Mouse (Mus musculus) left cerebral cortex, adult 18-20 months (tissue): Measurements from ENCODE around the gene Rhof. TPM values are rescaled to one million over a fixed set of nuclear protein-coding genes. Genes with fewer than 3 reads are reported as not detected.

ENCODE experiments used
- DNase-seq, 2 experiments: peaks; one replicate each; pipeline ENCODE4 v3.0.0; 2021 to 2022; ENCODE audit warnings: low spot score in 2 of 2, mixed read lengths in 1 of 2
- total RNA-seq, 2 experiments: library from RNA; stranded (reverse); gene quantifications; 2 replicates each; pipeline ENCODE4 v1.2.3; 2021

Rhof gene
- total RNA-seq, 2 experiments from 2014 or later: 50.5 to 51.0 TPM

GRCm38 (mm10) chr5:123149451-123150400, 17.2 kb upstream of the Rhof start:
- peak; percentile 91 to 93 for DNase-seq

- DNase-seq: no peak
These were observed 15.7 kb upstream of the Rhof start for GRCm38 (mm10) chr5:123148073-123148722.

GRCm38 (mm10) chr5:123147569-123147968, 15.1 kb upstream of the Rhof start:
- DNase-seq: no peak

GRCm38 (mm10) chr5:123146357-123146756, 13.9 kb upstream of the Rhof start:
- no peak for DNase-seq

- no peak for DNase-seq
These were observed 12.5 kb upstream of the Rhof start for GRCm38 (mm10) chr5:123144746-123145590.

GRCm38 (mm10) chr5:123143971-123144745, 11.7 kb upstream of the Rhof start:
- DNase-seq: no peak

- DNase-seq: peak in 1 of 2 experiments; percentile 35
These were observed 10.9 kb upstream of the Rhof start for GRCm38 (mm10) chr5:123143251-123143970.

GRCm38 (mm10) chr5:123142161-123143157, 10.0 kb upstream of the Rhof start, which contains the start of gene Setd1b:
Gene Setd1b (plus strand): TSS chr5:123142193.
- DNase-seq: peak in 1 of 2 experiments; percentile 50

GRCm38 (mm10) chr5:123141555-123142160, 9.2 kb upstream of the Rhof start:
- DNase-seq: peak in 1 of 2 experiments; percentile 47

GRCm38 (mm10) chr5:123140694-123141554, 8.4 kb upstream of the Rhof start:
- peak; percentile 89 to 93 for DNase-seq

- peak in 1 of 2 experiments; percentile 35 for DNase-seq
These were observed 7.5 kb upstream of the Rhof start for GRCm38 (mm10) chr5:123139722-123140627.

- DNase-seq: peak; percentile 84 to 89
These were observed 6.6 kb upstream of the Rhof start for GRCm38 (mm10) chr5:123138953-123139721.

GRCm38 (mm10) chr5:123138230-123138911, 5.9 kb upstream of the Rhof start:
- peak in 1 of 2 experiments; percentile 31 for DNase-seq

GRCm38 (mm10) chr5:123137910-123138229, 5.4 kb upstream of the Rhof start:
- DNase-seq: no peak
